Mouse (Mus musculus) kidney, adult 2 months (tissue): ENCODE measurements around the gene Olfr535.

Experiments
- CTCF ChIP-seq: fragments of 200-500 bp; conservative IDR thresholded peaks from 2 replicates; pipeline ENCODE4 v1.5.1; 2011; ENCODE audit warnings: low read depth, mild to moderate bottlenecking, control low read depth, low read length, moderate library complexity, mixed read lengths; ENCODE audit not compliant: insufficient read depth, insufficient read length
- POLR2A ChIP-seq: fragments of 200-500 bp; IDR thresholded peaks from one replicate; pipeline ENCODE4 v1.6.1; 2011; ENCODE audit warnings: low read depth, low read length, control low read depth

GRCm38 (mm10) chr7:140483916-140484315, at the start of gene Olfr535:
- TF ChIP-seq CTCF (no peak), POLR2A (no peak)
